Mouse (Mus musculus) CD4-positive, CD25-positive, alpha-beta regulatory T cell, adult 2 months (primary cell): ENCODE measurements at regions not wholly inside any gene's neighbourhood (a gene's known extent, or its start where the extent isn't known, plus 50 kb on each side); places are given as distances from the start of the nearest gene placed in this dataset.

Source experiments
- DNase-seq: peaks from one replicate; pipeline ENCODE4 v3.0.0-alpha.2; 2012; ENCODE audit warnings: low read depth, low spot score

DNA sequence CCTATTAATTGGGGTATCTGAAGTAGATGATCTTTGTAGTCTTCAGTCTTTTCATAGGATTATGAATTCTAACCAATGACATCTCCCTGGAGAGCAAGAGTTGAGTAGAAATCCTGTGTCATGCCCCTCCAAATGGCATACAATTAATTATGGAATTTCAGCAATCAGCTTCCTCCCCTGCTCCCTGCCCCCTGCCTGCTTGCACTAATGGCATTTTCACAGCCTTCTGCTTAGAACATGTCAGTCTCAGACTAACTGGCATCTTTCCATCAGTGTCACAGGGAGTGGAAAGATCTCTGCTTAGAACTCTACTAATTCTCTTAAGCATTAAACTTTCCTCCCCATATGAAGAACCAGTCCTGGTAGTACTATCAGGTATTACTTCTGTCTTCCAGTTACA, 581.8 kb upstream of the Camk1g start:
- no peak for DNase-seq

DNA sequence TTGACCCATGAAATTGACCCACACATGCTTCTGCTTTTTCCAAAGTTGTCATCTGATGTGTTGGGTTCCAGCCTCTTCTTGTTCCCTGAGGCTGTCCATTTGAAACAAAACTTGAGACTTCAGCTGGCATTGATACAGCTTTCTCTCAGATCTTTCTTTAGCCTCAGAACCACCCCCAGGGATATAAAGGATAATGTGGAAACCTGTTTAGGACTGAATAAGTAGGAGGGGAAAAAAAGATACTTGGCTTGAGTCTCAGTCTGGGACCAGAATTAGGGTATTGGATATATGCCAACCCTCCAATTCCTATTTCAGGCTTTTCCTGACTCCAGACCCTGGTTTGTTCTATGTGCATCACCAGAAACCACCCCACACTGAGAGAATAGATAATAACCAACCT, 579.7 kb upstream of the Camk1g start:
- DNase-seq: no peak

DNA sequence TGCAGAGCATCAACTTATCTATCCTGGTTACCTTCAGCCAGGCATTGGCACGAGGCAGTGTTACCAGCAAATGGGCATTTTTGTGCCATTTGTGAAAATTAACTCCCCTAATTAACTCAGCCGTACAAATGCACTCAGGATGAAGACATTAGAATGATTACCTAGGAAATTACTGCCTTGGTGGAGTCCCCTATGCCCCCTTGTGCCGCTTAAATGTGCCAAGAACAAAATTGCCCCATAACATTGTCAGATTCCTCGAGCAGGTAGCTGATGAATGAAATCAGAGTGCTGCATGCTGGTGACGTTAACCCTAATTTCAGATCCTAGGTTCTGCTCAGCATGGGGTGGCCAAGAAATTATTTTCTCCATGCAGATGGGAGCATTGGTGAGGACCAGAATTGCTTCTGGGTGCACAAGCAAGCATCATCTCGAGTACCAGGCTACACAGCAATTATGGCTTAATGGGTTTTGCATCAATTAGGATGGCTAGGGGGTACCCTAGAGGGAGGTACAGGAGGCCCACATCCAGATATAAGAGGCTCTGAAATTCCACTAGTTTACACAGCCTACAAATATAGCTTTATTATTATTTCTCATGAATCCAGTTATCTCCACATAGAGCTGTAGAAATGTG, 577.0 kb upstream of the Camk1g start:
- DNase-seq: no peak

DNA sequence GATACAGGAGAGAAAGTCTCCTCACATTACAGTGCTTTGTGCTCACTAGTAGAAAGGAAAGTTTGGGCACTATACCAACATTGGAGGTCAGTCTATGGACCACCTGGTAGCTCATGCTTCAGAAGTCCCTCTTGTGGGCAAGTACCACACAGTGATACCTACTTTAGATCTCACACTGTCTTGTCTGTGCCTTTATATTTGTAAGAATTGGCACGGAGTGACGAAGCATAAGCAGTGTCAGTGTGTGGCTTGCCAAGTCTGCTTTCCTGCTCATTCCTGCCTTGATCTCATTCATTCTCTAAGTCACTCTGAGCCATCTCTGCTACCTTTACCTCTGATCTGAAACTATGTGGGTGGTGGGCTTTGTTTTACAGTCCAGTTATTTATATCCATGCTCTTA, 565.9 kb upstream of the Camk1g start:
- no peak for DNase-seq

DNA sequence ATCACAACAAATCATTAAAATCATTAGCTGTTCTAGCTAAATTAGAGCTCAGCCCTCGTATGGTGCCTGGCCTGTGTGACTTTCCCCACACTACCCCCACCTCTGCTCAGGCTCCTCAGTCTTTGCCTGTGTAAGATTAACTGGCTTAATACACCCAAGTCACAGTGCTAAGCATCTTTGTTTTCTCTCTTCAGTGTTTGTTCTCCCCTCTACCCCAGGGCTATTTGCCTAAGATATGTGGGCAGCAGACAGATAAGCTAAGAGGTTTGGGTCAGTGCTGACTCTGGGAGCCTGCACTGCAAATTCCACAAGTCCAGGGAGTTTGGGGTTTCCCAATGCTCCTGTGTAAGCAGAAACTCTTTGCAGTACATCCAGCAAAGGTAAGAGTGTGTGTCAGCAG, 564.2 kb upstream of the Camk1g start:
- DNase-seq: no peak

DNA sequence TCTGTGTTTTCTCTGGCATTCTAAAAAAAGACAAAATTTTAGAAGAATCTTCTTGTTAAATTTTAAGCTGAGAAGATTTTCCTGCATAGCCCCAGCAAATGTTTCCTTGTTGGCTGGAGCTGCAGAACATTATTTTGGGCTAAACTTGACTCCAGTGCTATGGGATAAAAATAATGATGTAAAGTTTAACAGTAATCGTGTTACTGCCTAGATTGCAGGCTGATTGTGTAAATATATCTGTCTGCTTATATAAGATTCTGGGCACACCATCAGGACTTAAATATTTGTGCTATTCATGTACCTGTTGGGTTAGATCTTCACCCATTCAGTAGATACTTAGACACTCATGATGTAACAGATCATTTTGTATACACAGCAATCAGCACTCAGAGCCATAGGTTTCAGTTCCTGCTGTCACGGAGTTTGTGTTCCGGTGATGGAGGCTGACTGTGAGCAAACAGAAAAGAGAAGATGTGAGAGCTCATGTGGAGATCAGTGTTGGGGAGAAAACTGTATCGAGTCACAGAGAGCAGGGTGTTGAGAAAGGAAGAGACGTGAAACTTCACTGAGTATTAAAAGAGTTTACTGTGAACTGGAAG, 561.1 kb upstream of the Camk1g start:
- no peak for DNase-seq

DNA sequence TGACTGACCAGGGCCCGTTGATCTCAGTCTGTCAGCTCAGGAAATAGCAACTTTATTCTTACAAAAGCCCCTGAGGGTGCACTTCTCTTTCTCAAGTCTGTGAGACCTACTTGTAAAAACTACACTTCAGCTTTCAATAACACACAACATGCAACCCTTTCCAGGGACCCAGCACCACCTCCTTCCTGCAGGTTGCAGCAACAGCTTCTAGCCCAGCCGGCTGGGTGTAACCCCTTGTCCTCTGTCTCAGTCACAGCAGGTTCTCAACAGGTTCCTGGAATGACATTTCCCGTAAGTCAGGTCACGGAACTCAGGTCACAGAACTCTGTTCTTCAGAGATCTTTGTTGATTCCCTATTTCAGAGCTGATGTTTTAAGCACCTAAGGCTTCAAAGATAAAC, 558.5 kb upstream of the Camk1g start:
- no peak for DNase-seq

DNA sequence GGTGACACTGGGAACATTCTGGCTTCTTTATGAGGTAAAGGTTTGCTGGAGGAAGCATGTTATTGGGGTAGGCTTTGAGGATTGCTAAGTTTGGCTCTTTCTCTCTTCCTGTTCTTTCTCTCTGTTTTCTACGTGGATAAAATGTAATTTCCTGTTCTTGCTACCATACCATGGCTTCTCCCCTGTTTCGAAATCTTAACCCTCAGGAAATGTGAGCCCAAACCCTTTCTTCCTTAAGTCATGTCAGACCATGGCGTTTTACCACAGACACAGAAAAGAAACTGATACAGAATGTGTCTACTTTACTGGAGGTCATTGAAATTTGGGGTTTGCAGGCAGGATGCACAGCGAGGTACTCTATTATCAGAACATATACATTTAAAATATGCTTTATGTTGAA, 552.7 kb upstream of the Camk1g start:
- DNase-seq: no peak

DNA sequence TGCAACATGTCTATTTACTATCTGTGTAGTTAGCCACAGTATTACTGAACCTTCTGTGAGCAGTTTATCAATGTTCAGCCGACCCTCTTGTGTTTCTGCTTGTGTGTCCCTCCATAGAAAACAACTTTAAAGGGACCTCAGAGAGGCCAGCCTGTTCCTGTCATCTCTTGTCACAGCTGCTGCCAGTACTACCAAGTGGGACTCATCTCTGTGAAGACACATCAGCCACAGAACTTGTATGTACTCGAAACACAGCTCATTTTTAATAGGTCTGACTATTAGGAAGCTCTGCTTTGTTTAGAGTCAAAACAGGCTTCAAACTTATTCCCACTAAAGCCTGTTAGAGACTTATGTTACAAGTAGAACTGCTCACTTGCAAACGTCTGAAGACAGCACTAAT, 549.1 kb upstream of the Camk1g start:
- no peak for DNase-seq

DNA sequence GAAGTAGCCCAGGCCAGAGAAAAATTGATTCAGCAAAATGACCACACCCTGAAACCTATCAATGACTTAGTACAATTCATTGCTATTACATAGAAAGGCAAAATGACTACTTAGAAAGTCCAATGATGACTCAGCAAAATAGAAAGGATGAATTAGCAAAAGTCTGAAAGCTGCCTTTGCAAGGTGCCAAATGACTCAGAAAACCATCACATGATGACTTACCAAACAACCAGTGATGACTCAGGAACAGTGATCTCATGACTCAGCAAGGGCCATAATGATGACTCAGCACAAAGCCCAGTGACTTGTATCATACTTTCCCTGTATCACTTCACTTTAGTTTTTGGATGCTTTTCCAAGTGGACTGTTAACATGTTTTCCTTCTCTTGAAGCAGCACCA, 535.6 kb upstream of the Camk1g start:
- DNase-seq: no peak

DNA sequence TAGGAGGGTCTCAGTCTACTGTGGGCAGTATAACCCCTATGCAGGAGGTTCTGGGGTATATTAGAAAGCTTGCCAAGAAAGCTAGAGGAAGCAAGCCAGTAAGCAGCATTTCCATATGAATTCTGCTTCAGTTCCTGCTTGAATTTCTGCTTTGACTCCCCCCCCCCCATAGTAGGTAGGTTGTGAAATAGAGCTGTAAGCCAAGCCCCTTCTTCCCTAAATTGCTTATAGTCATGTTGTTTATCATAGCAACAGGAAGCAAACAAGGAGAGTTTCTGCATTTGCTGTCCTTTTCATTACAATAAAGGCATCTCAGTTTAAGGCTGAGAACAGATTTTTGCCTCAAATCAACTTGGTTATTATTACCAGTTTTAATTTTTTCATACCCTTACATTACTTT, 524.0 kb upstream of the Camk1g start:
- DNase-seq: no peak

DNA sequence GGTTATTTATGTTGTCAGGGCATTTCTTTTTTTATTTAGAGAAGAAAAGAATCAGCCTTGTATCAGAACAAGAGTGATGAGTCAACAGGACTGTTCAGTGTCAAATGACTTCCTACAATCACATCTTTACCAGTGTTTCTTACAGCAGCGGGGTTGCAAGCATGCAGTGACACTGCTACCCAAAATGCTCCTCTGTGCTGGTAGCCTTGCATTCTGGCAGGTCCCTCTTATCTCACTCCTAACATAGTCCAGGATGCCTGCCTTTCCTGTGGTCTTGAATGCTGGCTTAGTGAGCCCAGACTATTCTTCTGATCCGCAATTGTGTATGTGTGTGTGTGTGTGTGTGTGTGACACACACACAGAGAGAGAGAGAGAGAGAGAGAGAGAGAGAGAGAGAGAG, 506.4 kb upstream of the Camk1g start:
- DNase-seq: no peak

DNA sequence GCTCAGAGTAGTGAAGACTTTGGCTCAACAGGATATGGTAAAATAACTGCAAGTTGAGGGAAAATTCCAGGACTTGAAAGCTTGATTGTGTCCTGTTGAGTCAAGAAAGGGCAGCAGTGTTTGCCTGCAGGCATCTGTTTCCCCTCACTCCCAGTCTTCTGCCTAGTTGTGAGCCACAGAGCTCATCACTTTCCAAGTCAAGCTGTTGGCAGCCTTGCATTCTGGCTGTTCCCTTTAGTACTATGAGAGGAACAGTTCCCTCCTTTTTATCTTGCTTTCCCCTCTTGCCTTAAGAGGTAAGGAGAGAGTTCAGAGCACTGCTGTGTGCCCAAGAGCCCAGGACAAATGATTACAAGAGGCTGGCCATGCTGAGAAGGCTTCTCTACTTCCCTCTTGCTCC, 506.0 kb upstream of the Camk1g start:
- no peak for DNase-seq

DNA sequence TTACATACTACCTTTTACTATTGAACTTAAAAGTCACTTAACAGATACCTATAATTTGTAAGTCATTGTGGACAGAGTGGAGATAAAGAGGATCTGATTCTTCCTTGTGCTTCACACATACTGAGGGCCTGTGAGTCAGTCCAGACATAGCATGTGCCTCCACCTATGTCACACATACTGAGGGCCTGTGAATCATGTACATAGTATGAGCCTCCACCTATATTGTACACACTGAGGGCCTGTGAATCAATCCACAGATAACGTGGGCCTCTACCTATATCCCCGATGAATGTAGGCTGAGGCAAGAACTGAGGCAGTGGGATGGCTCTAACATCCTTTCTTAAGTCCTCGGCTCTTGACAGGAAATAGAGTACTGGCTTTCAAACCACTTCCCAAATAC, 505.2 kb upstream of the Camk1g start:
- no peak for DNase-seq

DNA sequence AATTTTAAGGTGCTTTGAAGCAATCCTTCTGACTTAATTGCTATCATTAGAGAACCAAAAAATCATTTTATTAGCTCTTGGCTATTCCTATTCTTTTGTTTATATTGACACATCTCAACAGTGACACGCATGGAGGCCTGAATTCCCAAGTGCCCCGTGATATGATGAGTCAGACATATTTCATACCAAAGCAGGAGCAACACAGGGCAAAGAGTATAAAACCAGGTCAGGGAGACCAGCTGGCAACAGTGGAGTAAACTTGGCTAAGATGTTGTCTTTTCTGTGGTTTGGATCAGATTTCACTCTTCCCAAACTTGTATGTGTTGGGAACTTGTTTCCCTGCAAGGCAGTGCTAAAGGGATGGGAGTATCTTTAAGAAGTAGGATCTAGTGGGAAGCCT, 500.6 kb upstream of the Camk1g start:
- no peak for DNase-seq

DNA sequence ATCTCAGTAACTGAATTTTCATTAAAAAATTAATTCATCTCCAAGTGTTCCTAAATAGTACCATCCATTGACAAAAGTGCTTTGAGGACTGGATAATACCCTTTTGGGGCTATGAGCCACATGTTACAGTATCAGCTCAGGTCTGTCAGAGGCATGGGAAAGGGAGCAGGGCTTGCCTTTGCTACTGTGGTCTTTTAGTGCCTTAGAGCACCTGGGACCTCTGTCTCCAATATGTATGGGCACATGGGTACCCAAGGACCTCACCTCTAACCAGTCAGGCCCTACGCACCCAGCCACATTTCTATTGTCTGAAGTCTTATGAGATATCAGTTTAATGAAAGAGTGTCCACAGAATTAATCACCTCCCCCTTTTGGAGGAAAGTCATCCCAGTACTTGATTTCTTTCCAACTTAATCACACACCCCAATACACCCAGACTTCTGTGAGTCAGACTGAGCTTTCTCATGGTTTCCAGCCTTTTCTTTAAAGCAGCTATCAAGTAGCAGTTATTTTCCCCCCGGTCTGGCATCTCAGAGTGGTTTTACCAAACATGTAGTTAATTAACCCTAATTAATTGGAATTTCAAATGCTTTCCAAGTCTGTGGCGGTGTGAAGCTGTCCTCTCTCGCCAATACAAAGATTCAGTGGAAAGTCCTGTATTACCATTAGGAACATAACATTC, 498.7 kb upstream of the Camk1g start:
- no peak for DNase-seq

DNA sequence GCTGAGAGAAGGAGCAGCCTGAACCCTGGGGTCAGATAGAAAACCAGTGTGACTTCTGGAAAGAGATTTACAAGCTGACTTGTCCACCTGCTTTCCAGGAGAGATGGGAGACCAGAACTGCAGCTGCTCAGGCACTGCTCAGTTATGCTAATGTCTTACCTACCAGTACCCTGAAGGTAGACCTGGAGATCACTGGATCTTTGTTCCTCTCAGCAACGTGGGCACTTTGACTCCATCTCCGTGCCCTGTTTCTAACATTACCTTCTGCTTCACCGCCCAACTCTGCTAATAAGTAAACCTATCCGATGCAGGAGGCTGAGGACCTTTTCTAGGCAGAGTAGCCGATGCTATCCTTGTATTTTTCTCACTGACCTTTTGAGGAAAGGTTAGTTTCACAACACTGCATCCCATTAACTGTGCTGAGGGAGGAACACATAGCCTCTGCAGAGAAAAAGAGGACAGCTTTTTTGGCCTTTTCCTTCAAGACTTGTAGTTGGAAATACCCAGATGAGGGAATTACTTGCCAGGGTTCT, 490.7 kb upstream of the Camk1g start:
- DNase-seq: no peak

DNA sequence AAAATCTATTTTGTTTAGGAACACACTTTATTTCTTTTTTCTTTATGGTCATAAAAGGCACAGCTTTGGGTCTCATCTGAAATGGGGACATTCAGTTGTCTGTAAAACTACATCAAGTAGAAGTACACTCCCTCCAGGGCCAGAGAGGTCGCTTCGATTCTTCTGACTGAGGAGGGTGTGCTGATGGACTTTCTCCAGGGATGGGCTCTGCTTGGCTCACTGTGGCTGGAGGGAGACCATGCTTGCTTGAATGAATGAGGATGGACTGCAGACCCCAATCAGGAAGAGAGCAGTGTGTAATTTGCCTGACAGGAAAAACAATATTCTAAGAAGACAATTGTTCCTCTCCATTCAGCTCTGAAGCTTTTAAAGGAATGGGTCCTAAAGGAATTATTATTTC, 490.3 kb upstream of the Camk1g start:
- no peak for DNase-seq

DNA sequence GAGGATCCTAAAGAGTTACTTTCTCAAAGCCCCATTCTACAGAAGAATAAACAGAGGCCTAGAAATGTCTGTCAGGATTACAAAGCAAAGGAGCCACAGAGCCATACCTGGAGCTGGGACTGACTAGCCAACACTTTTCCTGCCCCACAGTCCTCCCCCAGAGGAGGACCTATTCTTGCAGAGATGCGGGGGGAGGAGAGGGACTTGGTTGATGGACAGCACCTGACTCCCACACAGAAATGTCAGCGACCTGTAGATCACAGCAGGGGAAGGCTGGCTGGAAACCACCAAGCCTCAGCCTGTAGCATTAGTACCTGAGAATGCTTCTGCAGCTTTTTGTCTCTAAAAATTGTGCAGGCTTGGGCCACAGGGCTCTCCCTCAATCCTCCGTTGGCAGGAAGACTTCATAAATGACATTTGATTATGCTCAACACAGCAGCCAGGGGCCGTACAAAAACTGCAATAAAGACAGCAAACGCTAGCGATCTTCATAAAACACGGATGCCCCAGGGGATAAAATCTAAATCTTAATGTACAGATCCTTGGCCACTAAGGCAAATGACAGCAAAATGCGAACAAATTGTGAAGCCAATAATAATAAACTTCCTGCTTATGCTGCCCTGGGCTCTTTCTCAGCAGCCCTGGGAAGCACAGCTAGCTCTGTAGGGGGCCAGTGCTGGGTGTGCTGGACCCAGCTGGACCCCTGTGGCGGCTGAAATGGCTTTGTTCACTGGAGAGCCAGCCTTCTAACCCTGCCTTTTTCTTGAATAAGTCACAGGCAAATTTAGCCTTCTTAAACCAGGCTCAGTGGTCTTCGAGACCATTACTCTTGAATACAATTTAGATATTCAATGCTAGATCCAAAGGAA, 489.4 kb upstream of the Camk1g start:
- DNase-seq: no peak

DNA sequence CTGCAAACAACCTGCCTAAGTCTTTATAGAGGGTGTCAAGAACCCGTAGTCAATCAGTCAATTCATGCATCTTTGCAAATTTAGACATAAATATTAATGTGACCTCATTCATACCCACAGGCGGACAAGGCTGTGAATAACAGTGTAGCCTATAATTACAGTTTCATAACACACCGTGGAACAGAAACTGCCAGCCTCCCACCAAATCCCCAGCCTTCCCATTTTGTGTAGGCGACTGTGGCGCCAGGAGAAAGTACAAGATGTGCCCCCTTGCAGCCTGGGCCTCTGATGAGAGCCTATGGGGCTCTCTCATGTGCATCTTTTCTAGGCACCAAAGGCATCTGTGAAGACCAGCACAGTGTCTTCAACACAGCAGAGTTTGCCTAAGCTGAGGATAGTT, 477.8 kb upstream of the Camk1g start:
- no peak for DNase-seq

DNA sequence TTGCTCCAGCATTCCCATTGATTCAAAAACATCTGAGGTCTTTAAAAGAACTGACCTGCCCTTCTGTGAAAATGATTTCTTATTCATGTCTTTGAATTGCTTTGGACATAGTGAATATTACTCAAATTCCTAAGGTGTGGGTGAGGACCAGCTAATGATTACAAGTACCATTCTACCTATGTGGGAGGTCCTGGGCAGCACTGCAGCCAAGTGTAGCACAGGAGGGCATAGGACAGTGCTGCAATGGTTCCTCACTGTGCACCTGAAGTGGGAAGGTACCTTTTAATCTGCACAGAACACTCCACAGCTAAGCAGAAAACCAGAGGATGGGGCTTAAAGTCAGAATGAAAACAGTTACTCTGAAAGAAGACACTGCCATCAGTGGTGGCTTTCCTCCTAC, 474.8 kb upstream of the Camk1g start:
- DNase-seq: no peak

DNA sequence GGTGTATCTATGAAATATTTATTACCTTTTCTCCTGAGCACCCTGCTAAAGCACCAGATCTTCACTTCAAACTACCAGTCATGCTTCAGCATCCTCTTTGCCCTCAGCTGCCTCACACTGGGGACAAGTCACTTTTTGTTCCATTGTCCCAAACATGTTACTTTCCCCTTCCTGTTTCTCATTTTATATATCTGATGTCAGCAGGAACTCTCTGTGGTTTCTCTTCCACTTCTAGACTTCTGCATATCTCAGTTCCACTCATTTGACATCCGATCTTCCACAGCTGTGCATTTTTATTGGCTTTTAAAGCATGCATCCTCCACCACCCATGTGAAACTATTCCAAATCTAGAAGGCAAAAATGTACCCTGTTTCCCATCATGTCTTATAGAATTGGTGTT, 474.4 kb upstream of the Camk1g start:
- DNase-seq: no peak
